26 mouse cellular contexts compared by ENCODE assay signal in genomic region chr1:88192136-88192535, GRCm38 (mm10). TPM values are rescaled to one million over a fixed set of nuclear protein-coding genes. Genes with fewer than 3 reads are reported as not detected.
DNase-seq lines count a peak whose midpoint lies in the region; ATAC-seq and TF ChIP-seq lines count a peak whose summit lies in the region.
"Had no signal": no experiment of that assay in that cellular context is flagged by ENCODE, and none has a peak within 500 bp of the region (broad histone marks: within the 10 kb centered on the region; RNA-seq: fewer than 3 reads in every experiment).

No protein-coding gene starts in this region.

- 72% methylated on average over 3 of the region's 3 CpGs for WGBS in heart, adult 2 months
- WGBS in midbrain, embryonic 11.5 days = 68% methylated on average over 3 of the region's 3 CpGs
- WGBS in midbrain, embryonic 10.5 days = 69% methylated on average over 3 of the region's 3 CpGs

- no peaks in the 10 kb centered on the region for H3K36me3 ChIP-seq in heart, adult 2 months (ENCODE audit: control insufficient read depth, insufficient read depth, low read length)
- H3K36me3 ChIP-seq in midbrain, embryonic 11.5 days (ENCODE audit: control insufficient read depth, insufficient read depth, low read length) = no peaks in the 10 kb centered on the region
- no peaks in the 10 kb centered on the region for H3K36me3 ChIP-seq in midbrain, embryonic 10.5 days
- H3K36me3 ChIP-seq: G1E had no signal

- no peaks in the 10 kb centered on the region for H3K9me3 ChIP-seq in midbrain, embryonic 11.5 days (ENCODE audit: control insufficient read depth, low read length)
- no peaks in the 10 kb centered on the region for H3K9me3 ChIP-seq in midbrain, embryonic 10.5 days (replicated peaks)
- H3K9me3 ChIP-seq: G1E had no signal

- TF ChIP-seq EP300 in heart, adult 2 months (IDR thresholded peaks at IDR 0.05; ENCODE audit: insufficient read depth, low read depth, low read length) = no peak

- intact Hi-C loops in heart, adult 2 months (cut with DNase I) = no loop called here

- no peak overlapping the region for H3K4me3 ChIP-seq in heart, adult 2 months
- no peak overlapping the region for H3K4me3 ChIP-seq in midbrain, embryonic 11.5 days (ENCODE audit: low read depth, low read length)
- H3K4me3 ChIP-seq in midbrain, embryonic 10.5 days = no peak overlapping the region

- no peaks in the 10 kb centered on the region for H3K79me2 ChIP-seq in heart, adult 2 months (replicated peaks; ENCODE audit: control insufficient read depth, insufficient read depth, low read length)

- DNase-seq in heart, adult 11 months = peak; percentile 83
- DNase-seq in heart, adult 2 months = no peak
- DNase-seq in midbrain, embryonic 11.5 days (ENCODE audit: low spot score, missing footprints) = peak; percentile 47
- DNase-seq in midbrain, embryonic 10.5 days (ENCODE audit: low spot score) = no peak
- DNase-seq in R1 (ENCODE audit: low read depth, low spot score) = peak; percentile 64
- no peak for DNase-seq in cerebellum, adult 11 months
- DNase-seq: adrenal gland, adult 2 months; adrenal gland, adult 8-10 months; adrenal gland, postnatal 10 days; adrenal gland, postnatal 14 days; adrenal gland, postnatal 25 days; adrenal gland, postnatal 36 days; B cell, adult 2 months; cerebellum, adult 11-12 months; cerebellum, adult 18-20 months; cerebellum, adult 2 months; cerebellum, adult 8-10 months had no signal

- no peak for ATAC-seq in midbrain, embryonic 11.5 days (ENCODE audit: low FRiP score)
- ATAC-seq: activated CD4-positive, CD25-positive, alpha-beta regulatory T cell, adult 4 months; CD4-positive, CD25-positive, alpha-beta regulatory T cell, adult 4 months; Patski had no signal

- TF ChIP-seq POLR2A in heart, adult 2 months (IDR thresholded peaks at IDR 0.05; ENCODE audit: insufficient read depth, low read depth, low read length) = no peak

- no peak for TF ChIP-seq CTCF in heart, adult 2 months (IDR thresholded peaks at IDR 0.05)

- H3K4me2 ChIP-seq in midbrain, embryonic 11.5 days = no peak overlapping the region

- no peak overlapping the region for H3K9ac ChIP-seq in heart, adult 2 months (ENCODE audit: low read depth, low read length)
- no peak overlapping the region for H3K9ac ChIP-seq in midbrain, embryonic 11.5 days (ENCODE audit: low read length)

- H3K4me1 ChIP-seq in heart, adult 2 months (ENCODE audit: control insufficient read depth, insufficient read depth, low read length) = no peaks in the 10 kb centered on the region
- H3K4me1 ChIP-seq in midbrain, embryonic 11.5 days (ENCODE audit: control insufficient read depth, insufficient read depth, low read length) = no peaks in the 10 kb centered on the region
- H3K4me1 ChIP-seq in midbrain, embryonic 10.5 days = no peaks in the 10 kb centered on the region

- H3K27me3 ChIP-seq in heart, adult 2 months (ENCODE audit: control insufficient read depth, insufficient read depth, low read length) = no peaks in the 10 kb centered on the region
- no peaks in the 10 kb centered on the region for H3K27me3 ChIP-seq in midbrain, embryonic 11.5 days (ENCODE audit: control insufficient read depth, insufficient read depth, low read length)
- no peaks in the 10 kb centered on the region for H3K27me3 ChIP-seq in midbrain, embryonic 10.5 days (ENCODE audit: low read depth, poor library complexity, severe bottlenecking)
- H3K27me3 ChIP-seq: CH12.LX, Patski had no signal

- H3K27ac ChIP-seq in heart, adult 2 months = no peak overlapping the region
- no peak overlapping the region for H3K27ac ChIP-seq in midbrain, embryonic 11.5 days (ENCODE audit: low read depth, low read length)
- no peak overlapping the region for H3K27ac ChIP-seq in midbrain, embryonic 10.5 days (replicated peaks)

RNA-seq across cellular contexts. Expression of gene Ugt1a2, which starts 8.3 kb away (rescaled TPM):
- total RNA-seq in heart, adult 2 months (2021) = not detected
- polyA plus RNA-seq in heart, adult 2 months (2012; rRNA removed) = not detected in 2 replicates
- not detected in 2 replicates for polyA plus RNA-seq in midbrain, embryonic 11.5 days (2014; fragmentation: Nextera tagmentation; extraction: Ambion mirVana)
- not detected in 2 replicates for polyA plus RNA-seq in midbrain, embryonic 10.5 days (2016; fragmentation: Nextera tagmentation; extraction: Ambion mirVana)
- total RNA-seq: CH12.LX, ES-E14, MEL had no signal
- polyA plus RNA-seq: activated CD4-positive, CD25-positive, alpha-beta regulatory T cell, adult 4 months; adrenal gland, adult 2 months; C2C12; CD4-positive, CD25-positive, alpha-beta regulatory T cell, adult 4 months; cerebellum, adult 2 months; G1E had no signal

RNA-seq across cellular contexts. Expression of gene Dnajb3, which starts 13.4 kb away (rescaled TPM):
- under 1 TPM in 1 of 2 experiments, not detected in 1; 0.23 TPM for total RNA-seq in heart, adult 2 months (2021)
- 0.53 and 0.66 TPM in 2 replicates for polyA plus RNA-seq in heart, adult 2 months (2012; rRNA removed)
- 13.4 and 15.4 TPM in 2 replicates for polyA plus RNA-seq in midbrain, embryonic 11.5 days (2014; fragmentation: Nextera tagmentation; extraction: Ambion mirVana)
- 10.7 and 11.1 TPM in 2 replicates for polyA plus RNA-seq in midbrain, embryonic 10.5 days (2016; fragmentation: Nextera tagmentation; extraction: Ambion mirVana)
- total RNA-seq: CH12.LX, MEL had no signal
- polyA plus RNA-seq: C2C12, G1E, Patski had no signal

RNA-seq across cellular contexts. Expression of gene Ugt1a1, which starts 19.6 kb away (rescaled TPM):
- total RNA-seq in heart, adult 2 months (2021) = not detected
- polyA plus RNA-seq in heart, adult 2 months (2012; rRNA removed) = 0.32 TPM in 1 of 2 replicates, not detected in the other
- not detected in 2 replicates for polyA plus RNA-seq in midbrain, embryonic 11.5 days (2014; fragmentation: Nextera tagmentation; extraction: Ambion mirVana)
- polyA plus RNA-seq in midbrain, embryonic 10.5 days (2016; fragmentation: Nextera tagmentation; extraction: Ambion mirVana) = not detected in 2 replicates
- total RNA-seq: CH12.LX, ES-E14, MEL had no signal
- polyA plus RNA-seq: activated CD4-positive, CD25-positive, alpha-beta regulatory T cell, adult 4 months; C2C12; CD4-positive, CD25-positive, alpha-beta regulatory T cell, adult 4 months; cerebellum, adult 2 months; G1E had no signal

RNA-seq across cellular contexts. Expression of gene Ugt1a5, which starts 26.3 kb away (rescaled TPM):
- not detected for total RNA-seq in heart, adult 2 months (2021)
- not detected in 2 replicates for polyA plus RNA-seq in heart, adult 2 months (2012; rRNA removed)
- polyA plus RNA-seq in midbrain, embryonic 11.5 days (2014; fragmentation: Nextera tagmentation; extraction: Ambion mirVana) = not detected in 2 replicates
- not detected in 2 replicates for polyA plus RNA-seq in midbrain, embryonic 10.5 days (2016; fragmentation: Nextera tagmentation; extraction: Ambion mirVana)
- total RNA-seq: CH12.LX, ES-E14, MEL had no signal
- polyA plus RNA-seq: activated CD4-positive, CD25-positive, alpha-beta regulatory T cell, adult 4 months; brain, embryonic 14.5 days; C2C12; CD4-positive, CD25-positive, alpha-beta regulatory T cell, adult 4 months; cerebellum, adult 2 months; G1E; Patski had no signal

RNA-seq across cellular contexts. Expression of gene Mroh2a, which starts 34.6 kb away (rescaled TPM):
- total RNA-seq in heart, adult 2 months (2021) = under 1 TPM in 1 of 2 experiments, not detected in 1; 0.13 TPM
- 0.06 TPM in 2 replicates for polyA plus RNA-seq in heart, adult 2 months (2012; rRNA removed)
- 1.6 and 1.7 TPM in 2 replicates for polyA plus RNA-seq in midbrain, embryonic 11.5 days (2014; fragmentation: Nextera tagmentation; extraction: Ambion mirVana)
- polyA plus RNA-seq in midbrain, embryonic 10.5 days (2016; fragmentation: Nextera tagmentation; extraction: Ambion mirVana) = 0.91 and 1.3 TPM in 2 replicates
- polyA plus RNA-seq: G1E had no signal

Comparison
In these comparisons a context has a peak if more than half of its experiments do, and no peak if none do; other contexts are left out.
1. DNase-seq: peak in heart, adult 11 months (single experiment), midbrain, embryonic 11.5 days (single experiment) and R1 (single experiment); none in heart, adult 2 months (0 of 2), midbrain, embryonic 10.5 days (single experiment) and cerebellum, adult 11 months (single experiment).